Mouse (Mus musculus): ENCODE results near the gene Stk40.

DNA sequence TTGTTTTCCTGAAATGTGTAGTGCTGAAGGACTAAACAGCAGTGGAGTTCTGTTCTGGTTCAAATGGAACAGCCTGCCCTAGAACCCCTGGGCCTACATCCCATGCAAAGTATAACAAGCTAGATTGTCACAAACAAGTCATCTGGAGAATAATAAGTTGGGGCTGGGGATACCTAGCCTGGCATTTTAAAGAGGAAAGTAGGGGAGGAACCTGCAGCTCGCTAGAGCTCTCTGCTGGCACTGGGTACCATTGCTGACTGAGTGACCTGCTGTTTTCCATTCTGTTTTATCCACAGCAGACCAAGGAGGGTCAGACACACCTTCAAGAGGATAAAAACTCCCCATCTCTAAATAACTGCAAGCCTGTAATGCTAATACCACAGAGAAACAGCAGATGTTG is 40.9 kb upstream of the Stk40 start:
- TF ChIP-seq CTCF (IDR thresholded peaks at IDR 0.05; ENCODE audit: control insufficient read depth, insufficient read depth, low read length) = no peak
- TF ChIP-seq POLR2A (IDR thresholded peaks at IDR 0.05; ENCODE audit: borderline replicate concordance, control insufficient read depth, low read depth, low read length) = no peak
